Mouse (Mus musculus) cerebellum, adult 8-10 months (tissue): ENCODE measurements around the gene Olfr465-ps1.

ENCODE experiments used
- DNase-seq: peaks from one replicate; pipeline ENCODE4 v3.0.0; 2022

Gene Olfr465-ps1

DNA sequence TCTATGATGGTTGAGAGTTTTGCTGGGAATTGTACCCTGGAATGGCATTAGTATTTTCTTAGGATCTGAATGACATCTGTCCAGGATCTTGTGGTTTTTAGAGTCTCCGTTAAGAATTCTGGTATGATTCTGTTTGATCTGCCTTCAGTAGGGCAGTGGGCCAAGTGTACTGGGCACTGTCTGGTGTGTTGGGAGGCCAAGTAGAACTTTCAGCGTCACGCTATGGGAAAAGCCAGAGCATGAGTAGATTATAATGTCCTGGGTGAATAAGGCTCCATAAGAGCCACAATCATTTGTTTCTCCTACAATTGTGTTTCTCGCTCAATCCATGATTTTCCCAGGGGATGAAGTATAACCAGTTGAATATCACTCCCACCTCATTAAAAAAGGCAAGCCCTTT lies at the start of gene Olfr465-ps1:
Gene Olfr465-ps1, plus strand, starts transcription at position 301 of the 400 bp plus-strand sequence.
- no peak for DNase-seq

DNA sequence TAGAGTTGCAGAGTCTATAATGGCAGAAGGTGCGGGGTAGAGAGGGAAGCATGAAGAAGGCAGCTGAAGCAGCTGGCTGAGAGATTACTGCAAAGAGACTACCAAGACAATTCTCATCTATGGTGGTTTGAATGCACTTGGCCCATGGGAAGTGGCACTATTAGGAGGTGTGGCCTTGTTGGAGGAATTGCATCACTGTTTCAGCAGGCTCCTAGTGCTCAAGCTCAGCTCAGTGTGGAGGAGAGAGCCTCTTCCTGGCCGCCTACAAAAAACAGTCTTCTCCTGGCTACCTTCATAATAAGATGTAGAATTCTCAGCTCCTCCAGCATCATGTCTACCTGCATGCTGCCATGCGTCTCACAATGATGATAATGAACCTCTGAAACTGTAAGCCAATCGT lies 42.0 kb upstream of the Olfr465-ps1 start:
- no peak for DNase-seq

GRCm38 (mm10) chr13:65097018-65097417 lies 40.9 kb upstream of the Olfr465-ps1 start:
- no peak for DNase-seq

GRCm38 (mm10) chr13:65100678-65101077 lies 37.2 kb upstream of the Olfr465-ps1 start:
- no peak for DNase-seq

- no peak for DNase-seq
Observed at GRCm38 (mm10) chr13:65101232-65101631, 36.7 kb upstream of the Olfr465-ps1 start.

DNA sequence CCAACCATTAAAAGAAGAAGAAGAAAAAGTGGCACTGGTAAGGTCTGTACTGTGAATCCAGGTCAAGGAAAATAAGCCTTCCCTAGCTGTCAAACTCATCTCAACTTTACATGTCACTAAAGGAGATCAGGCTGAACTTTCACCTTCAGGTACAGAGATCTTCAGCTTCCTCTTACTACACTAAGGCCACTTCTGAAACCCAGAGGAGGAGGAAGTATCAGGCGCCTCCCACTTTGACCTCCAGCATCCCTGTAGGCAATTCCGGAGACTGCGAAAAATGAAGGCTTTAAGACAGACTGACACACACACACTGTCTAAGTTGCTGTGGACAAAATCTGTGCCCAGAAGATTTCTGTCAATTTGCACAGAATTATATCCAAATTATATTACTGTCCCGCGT lies 25.9 kb upstream of the Olfr465-ps1 start:
- DNase-seq = no peak

DNA sequence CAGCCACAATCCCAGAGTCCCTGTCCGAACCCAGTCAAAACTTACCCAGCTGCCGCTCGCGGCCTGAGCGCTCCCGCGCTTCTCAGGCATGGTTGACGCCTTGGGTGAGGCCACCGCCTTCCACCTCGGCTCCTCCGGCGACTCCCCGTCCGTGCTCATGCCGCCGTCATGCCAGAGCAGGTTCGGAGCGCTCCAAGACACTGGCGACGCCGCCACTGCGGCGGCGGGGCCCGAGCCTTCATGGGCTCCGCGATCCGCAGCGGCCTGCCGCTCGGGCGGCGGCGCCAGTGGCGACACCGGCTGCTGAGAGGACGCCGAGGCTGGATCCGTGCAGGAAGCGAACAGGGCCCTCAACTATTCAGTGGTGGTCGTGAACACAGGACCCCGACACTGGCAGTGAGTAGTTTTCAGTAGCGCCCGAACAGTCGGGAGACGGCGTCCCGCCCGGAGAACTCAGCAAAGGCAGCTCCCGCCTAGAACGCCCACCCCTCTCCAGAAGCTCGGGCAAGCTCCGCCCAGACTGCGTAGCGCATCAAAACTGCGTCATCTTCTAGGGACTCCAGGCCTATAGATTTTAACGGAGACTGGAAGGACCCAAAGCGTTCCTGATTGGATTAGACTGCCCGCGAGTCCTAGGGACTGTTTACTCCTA lies 25.3 kb upstream of the Olfr465-ps1 start, which contains the start of gene Mfsd14b:
Gene Mfsd14b, minus strand, starts transcription at position 517 of the 652 bp plus-strand sequence.
- DNase-seq = peak; percentile 85

- peak; percentile 11 for DNase-seq
Observed at GRCm38 (mm10) chr13:65113239-65113638, 24.6 kb upstream of the Olfr465-ps1 start.

DNA sequence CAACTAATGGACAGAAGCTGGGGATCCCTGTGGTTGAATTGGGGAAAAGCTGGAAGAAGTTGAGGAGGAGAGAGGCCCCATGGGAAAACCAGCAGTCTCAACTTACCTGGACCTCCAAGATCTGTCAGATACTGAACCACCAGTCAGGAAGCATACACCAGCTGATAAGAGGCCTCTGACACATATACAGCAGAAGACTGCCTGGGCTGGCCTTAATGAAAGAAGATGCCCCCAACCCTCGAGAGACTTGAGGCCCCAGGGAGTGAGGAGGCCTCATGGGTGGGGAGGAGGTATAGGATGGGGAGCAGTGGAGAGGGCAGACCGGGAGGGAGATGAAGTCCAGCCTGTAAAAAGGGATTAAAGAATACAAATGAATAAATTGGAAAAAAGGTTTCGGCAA lies 16.9 kb upstream of the Olfr465-ps1 start:
- DNase-seq = no peak

- no peak for DNase-seq
Observed at GRCm38 (mm10) chr13:65122111-65122510, 15.8 kb upstream of the Olfr465-ps1 start.

DNA sequence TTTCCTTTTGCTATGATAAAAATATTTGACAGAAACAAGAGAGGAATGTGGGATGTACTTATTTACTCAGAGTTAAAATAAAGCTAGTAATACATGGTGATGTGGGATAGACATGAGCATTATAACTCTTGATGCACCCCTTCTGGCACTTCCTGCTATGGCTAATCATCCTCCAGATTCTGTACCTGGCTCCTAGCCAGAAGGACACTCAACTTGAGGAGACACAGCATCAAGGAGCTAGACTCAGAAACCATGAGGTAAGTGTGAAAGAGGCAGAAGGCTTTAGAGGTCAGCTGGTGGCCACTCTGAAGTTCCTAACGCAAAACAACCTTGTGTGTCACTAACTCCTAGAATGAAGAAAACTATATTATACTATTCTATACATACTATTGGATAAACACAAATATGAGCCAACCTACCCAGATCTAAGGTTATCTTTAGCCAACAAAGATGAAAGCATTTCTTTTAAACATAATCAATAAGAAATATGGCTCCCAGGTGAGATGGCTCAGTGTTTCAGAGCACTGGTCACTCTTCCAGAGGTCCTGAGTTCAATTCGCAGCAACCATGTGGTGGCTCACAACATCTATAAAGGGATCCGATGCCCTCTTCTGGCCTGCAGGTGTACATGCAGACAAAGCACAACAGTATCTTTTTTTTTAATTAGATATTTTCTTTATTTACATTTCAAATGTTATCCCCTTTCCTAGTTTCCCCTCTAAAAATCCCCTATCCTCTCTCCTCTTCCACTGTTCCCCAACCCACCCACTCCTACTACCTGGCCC lies 10.6 kb upstream of the Olfr465-ps1 start:
- DNase-seq = no peak

DNA sequence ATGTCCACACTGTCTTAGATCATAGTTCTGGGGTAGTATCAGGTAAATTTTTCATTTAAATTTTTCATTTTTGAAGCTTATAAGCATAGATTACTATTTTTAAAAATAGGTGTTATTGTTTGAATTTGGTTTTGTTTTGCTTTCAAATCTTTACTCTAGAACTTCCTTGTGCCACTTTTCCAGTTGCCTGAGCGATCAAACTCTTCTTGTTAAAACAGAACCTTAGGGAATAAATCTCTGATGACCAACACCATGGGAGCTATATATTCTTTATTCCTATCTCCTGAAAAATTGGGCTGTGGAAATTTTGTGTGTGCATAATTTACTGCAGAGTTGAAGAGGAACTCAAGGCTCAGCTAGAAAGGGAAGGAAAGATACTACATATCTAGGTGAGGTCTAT lies 12.1 kb downstream of the Olfr465-ps1 start, which contains the start of gene Olfr466:
Gene Olfr466, plus strand, starts transcription at position 301 of the 400 bp plus-strand sequence.
- DNase-seq = no peak

- DNase-seq = no peak
Observed at GRCm38 (mm10) chr13:65174102-65174501, 36.2 kb downstream of the Olfr465-ps1 start.

GRCm38 (mm10) chr13:65175734-65176471 lies 38.0 kb downstream of the Olfr465-ps1 start:
- no peak for DNase-seq

- no peak for DNase-seq
Observed at GRCm38 (mm10) chr13:65176472-65177091, 38.7 kb downstream of the Olfr465-ps1 start.
